Mouse (Mus musculus): Measurements from ENCODE around the gene Fam107b.

Fam107b gene

DNA sequence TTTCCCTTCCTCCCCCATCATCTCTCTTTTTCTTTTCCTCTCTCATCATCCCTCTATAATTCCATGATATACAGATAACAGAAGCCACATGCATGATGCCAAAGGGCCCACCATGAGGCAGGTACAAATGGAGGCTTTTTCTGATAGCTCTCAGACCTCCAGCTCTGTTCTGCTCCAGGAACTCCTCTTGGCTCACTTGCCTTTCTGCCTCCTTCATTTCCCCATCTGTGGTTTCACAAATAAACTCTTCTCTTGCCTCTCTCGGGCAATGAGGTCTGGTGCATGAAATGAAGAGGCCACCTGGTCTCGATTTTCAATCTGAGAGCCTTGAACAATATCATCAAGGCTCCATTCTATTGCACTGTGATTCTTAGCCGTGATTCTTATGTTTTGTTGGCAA is 30.1 kb downstream of the Fam107b start:
- in situ Hi-C loops (cut with MboI; ENCODE audit: low pct_unique_long_range_greater_than_20kb in 1 of 2, low sequenced_read_pairs in 2 of 2, unreplicated experiment in 1 of 2), result no loop called here

DNA sequence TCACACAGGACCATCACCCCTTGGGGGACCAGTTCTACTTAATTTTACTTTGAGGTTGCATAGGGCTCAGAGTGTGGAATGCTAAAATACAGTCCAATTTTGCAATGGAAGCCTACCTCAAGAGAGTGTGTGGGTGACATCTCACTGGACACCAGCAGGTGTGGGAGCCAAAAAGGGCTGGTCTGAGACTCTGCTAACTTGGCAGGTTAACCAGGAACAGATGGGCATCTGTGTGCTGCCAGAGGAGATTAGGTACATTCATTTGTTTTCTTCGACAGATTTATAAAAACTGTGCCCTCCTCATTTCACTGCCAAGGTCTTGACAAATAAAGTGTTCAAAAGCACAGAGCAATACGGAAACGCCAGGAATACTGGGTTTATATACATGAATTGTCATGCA is 32.3 kb downstream of the Fam107b start:
- in situ Hi-C loops (cut with MboI; ENCODE audit: low pct_unique_long_range_greater_than_20kb in 1 of 2, low sequenced_read_pairs in 2 of 2, unreplicated experiment in 1 of 2), result no loop called here

DNA sequence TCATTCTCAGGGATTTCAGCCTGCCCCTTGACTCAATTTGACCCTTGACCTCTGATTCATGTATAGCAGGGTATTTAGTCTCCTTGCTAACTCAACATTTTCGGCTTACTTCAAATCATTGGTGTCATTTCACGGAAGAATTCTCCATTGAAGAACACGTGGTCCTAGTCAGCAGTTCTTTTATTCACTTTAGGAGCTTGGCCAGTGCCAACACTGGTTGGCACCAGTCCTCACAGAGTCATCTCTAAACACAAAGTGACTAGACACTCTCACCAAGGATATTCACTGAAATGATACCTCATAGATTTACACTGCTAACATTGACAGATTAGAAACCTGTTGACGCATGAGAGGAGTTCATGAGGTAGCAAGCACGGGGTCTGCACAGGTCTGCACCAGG is 32.9 kb downstream of the Fam107b start:
- in situ Hi-C loops (cut with MboI; ENCODE audit: low pct_unique_long_range_greater_than_20kb in 1 of 2, low sequenced_read_pairs in 2 of 2, unreplicated experiment in 1 of 2), result no loop called here

DNA sequence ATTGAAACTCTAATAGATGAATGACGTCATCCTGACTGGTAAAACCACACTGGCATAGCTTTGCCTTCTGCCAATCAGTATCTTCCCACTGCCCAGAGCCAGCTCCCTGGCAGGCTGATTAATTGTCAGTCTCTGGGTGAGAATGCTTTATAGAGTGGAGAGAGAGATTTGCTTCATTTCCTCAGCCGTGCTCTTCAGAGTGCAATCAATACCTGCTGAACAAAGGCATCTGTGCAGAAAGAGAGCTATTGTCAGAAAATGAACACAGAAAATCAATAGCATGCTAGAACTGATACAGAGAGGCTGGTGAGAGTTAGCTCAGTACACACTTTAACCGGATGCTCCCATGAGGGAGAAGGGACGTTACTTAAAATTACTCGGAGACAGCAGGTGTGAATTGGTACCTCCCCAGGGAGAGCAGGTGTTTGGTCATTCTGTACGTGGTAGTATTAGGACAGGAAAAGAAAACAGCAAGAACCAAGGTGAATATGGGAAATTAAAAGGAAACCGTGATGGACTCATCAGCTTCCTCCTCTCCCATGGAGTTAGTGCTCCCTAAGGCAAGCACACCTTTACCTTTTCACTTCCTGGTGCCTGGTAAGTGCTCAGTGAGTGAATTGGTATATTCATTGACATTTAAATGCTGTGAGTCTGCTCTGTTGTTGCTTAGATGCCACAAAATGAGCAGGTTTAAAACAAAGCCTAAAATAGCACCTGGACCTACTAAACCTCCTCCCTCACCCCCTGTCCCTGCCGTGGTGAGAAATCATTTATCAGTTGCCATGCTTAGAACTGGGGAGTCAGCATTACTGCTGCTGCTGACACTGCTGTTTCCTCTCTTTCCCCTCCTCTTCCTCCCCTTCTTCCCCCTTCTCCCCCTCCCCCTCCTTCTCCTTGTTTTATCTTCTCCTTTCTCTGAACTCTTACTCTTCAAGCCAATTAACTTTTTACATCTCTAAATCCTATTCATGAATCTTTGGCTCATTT is 38.9 kb downstream of the Fam107b start:
- in situ Hi-C loops (cut with MboI; ENCODE audit: low pct_unique_long_range_greater_than_20kb in 1 of 2, low sequenced_read_pairs in 2 of 2, unreplicated experiment in 1 of 2), result no loop called here

GRCm38 (mm10) chr2:3618446-3618845 is 48.2 kb downstream of the Fam107b start:
- in situ Hi-C loops (cut with MboI; ENCODE audit: low pct_unique_long_range_greater_than_20kb in 1 of 2, low sequenced_read_pairs in 2 of 2, unreplicated experiment in 1 of 2), result no loop called here

- in situ Hi-C loops (cut with MboI; ENCODE audit: low pct_unique_long_range_greater_than_20kb in 1 of 2, low sequenced_read_pairs in 2 of 2, unreplicated experiment in 1 of 2), result loop anchor here (10.0 kb wide), 2 partner anchors 143 to 173 kb away; no protein-coding TSS in a partner anchor
These were observed 51.3 kb downstream of the Fam107b start for GRCm38 (mm10) chr2:3621568-3621967.

- in situ Hi-C loops (cut with MboI; ENCODE audit: low pct_unique_long_range_greater_than_20kb in 1 of 2, low sequenced_read_pairs in 2 of 2, unreplicated experiment in 1 of 2), result loop anchor here (10.0 kb wide), 2 partner anchors 143 to 173 kb away; no protein-coding TSS in a partner anchor
These were observed 51.9 kb downstream of the Fam107b start for GRCm38 (mm10) chr2:3622158-3622557.

DNA sequence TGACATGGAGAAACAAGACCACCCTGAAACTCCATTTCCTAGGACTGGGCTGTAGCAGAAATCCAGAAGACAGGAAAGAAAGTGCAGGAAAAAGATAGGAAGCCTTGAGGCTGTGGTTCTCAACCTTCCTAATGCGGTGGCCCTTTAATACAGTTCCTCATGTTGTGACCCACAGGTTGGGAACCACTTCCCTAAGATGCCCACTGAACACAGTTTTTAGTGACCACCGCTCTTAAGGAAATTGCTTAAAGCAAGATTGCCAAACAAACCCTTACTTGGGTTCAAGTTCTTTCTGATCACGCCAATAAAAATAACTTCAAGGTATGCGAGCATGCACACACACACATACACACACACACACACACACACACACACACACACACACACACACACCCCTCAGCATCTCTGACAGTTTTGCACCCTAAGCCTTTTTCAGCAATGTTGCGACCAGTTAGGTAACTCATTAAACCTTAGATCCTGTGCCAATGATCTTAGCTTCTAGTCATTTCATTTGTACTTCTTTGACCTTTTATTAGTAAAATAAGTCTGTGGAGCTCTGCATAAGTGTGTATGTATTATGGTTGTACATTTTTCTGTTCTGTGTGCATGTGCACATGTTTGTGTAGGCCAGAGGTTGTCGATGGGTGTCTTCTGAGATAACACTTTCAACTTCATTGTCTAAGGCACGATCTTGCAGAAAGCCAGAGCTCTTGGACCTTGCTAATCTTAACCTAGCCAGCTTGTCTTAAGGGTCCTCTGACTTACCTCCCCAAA is 53.1 kb downstream of the Fam107b start:
- in situ Hi-C loops (cut with MboI; ENCODE audit: low pct_unique_long_range_greater_than_20kb in 1 of 2, low sequenced_read_pairs in 2 of 2, unreplicated experiment in 1 of 2), result loop anchor here (10.0 kb wide), 2 partner anchors 141 to 171 kb away; no protein-coding TSS in a partner anchor

DNA sequence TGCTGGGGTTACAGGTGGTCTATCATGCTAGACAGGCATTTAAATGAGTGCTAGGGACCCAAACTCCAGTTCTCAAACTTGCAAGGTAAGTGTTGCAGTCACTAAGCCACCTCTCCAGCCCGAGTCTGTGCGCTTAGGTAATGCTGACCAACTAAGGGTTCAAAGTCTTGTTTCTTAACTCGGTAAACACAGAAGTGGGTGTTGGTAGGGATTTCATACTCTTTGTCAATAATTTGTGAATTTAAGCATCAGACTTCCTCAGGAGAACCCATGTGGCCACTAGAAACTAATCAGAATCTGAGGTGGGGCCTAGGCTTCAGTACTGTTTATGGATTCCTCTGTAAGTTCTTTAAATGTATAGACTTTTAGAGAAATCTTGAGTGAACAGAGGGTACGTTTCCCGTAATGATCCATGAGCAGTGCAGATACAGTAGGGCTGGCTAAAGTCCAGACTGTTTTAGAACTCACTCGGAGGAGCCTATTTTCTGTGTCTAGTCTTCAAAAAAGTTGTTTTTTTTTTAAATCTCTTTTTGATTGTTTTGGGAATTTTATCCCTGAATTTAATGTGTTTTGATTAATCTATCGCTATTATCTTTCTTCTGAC is 53.8 kb downstream of the Fam107b start:
- in situ Hi-C loops (cut with MboI; ENCODE audit: low pct_unique_long_range_greater_than_20kb in 1 of 2, low sequenced_read_pairs in 2 of 2, unreplicated experiment in 1 of 2), result loop anchor here (10.0 kb wide), 2 partner anchors 141 to 171 kb away; no protein-coding TSS in a partner anchor

DNA sequence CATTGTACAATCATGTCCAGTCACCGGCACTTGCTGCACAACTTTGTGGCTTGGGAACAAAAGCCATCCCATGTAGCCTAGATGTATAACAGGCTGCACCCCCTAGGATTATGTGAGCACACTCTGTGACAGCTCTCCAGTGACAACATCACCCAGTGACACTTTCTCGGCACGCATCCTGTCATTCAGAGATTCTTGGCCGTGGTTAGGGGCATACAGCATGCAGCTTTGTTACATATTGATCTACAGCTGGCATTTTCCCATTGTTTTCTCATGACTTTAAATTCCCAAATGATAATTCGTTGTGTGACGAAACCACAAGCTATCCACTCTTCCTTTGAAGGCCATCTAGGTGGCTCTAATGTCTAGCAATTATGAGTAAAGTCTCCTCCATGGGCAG is 58.8 kb downstream of the Fam107b start:
- in situ Hi-C loops (cut with MboI; ENCODE audit: low pct_unique_long_range_greater_than_20kb in 1 of 2, low sequenced_read_pairs in 2 of 2, unreplicated experiment in 1 of 2), result loop anchor here (10.0 kb wide), 2 partner anchors 136 to 166 kb away; no protein-coding TSS in a partner anchor

DNA sequence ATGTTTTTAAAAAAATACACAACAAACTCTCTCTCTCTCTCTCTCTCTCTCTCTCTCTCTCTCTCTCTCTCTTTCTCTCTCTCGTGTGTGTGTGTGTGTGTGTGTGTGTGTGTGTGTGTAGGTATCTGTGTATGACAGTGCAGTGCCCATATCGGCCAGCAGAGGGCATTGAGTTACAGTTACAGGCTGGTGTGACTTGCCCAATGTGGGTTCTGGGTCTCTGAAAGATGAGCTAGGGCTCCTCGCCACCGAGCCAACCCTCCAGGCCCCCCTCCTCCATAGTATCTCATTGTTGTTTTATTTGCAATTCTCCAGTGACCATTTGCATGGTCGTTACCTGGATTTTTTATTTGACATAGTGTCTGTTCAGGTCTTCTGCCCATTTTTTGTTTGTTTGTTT is 59.5 kb downstream of the Fam107b start:
- in situ Hi-C loops (cut with MboI; ENCODE audit: low pct_unique_long_range_greater_than_20kb in 1 of 2, low sequenced_read_pairs in 2 of 2, unreplicated experiment in 1 of 2), result loop anchor here (10.0 kb wide), 2 partner anchors 135 to 165 kb away; no protein-coding TSS in a partner anchor

GRCm38 (mm10) chr2:3630769-3631477 is 60.6 kb downstream of the Fam107b start:
- in situ Hi-C loops (cut with MboI; ENCODE audit: low pct_unique_long_range_greater_than_20kb in 1 of 2, low sequenced_read_pairs in 2 of 2, unreplicated experiment in 1 of 2), result no loop called here

- in situ Hi-C loops (cut with MboI; ENCODE audit: low pct_unique_long_range_greater_than_20kb in 1 of 2, low sequenced_read_pairs in 2 of 2, unreplicated experiment in 1 of 2), result no loop called here
These were observed 62.8 kb downstream of the Fam107b start for GRCm38 (mm10) chr2:3633137-3633536.

DNA sequence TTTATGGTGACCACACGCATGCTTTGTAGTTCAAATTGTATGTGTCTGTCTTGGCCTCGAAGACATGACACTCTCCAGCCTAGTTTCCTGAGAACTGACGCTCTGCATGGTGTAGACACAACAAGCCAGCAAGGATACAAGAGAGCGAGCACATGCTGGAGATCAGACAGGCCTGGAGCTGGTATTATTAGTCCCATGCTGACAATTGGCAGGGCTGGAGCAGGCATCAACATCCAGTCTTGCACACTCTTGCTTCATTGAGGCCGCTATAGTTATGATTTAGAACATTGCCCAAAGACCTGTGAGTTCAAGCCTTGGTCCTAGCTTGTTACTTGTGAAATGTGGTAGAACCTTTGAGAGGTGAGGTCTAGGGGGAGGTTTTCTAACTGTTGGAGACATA is 66.5 kb downstream of the Fam107b start:
- in situ Hi-C loops (cut with MboI; ENCODE audit: low pct_unique_long_range_greater_than_20kb in 1 of 2, low sequenced_read_pairs in 2 of 2, unreplicated experiment in 1 of 2), result loop anchor here in 1 of 2 experiments (5.0 kb wide), 1 partner anchor 126 kb away; no protein-coding TSS in a partner anchor

- in situ Hi-C loops (cut with MboI; ENCODE audit: low pct_unique_long_range_greater_than_20kb in 1 of 2, low sequenced_read_pairs in 2 of 2, unreplicated experiment in 1 of 2), result no loop called here
These were observed 70.9 kb downstream of the Fam107b start for GRCm38 (mm10) chr2:3641001-3641770.

DNA sequence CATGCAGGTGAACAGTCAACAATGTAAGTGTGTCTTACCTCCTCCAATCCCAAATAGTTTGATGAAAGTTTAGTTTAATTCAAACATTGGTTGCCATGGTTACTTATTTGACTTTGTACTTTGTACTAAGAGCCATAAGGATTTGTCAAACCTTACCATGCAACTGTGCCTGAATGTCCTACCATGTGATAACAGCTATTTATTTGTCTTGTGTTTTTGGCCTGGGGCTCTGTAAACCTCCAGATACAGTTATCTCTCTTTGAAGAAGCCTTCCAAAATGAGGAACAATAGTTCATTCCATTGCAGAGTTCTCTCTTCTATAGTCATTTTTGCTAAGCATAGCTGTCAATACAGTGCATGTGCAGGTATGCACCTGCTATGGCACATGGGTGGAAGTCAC is 72.7 kb downstream of the Fam107b start:
- in situ Hi-C loops (cut with MboI; ENCODE audit: low pct_unique_long_range_greater_than_20kb in 1 of 2, low sequenced_read_pairs in 2 of 2, unreplicated experiment in 1 of 2), result no loop called here

DNA sequence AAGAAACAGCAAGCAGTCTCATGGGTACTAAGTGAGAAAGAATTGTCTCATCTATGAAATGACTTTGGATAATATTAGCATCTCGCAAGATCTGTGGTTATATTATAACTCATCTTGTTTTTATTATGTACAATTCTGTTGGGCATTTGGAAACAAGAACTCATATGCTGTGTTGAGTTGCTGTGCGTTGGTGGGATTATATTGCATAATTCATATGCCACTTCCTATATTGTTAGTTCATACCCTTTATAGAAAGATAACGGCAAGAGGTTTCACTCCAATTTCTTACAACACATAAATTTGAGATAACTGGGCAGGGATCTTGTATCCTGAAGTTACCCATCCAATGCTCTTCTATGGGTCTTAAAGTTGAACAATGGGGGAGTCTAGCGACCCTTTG is 75.5 kb downstream of the Fam107b start:
- in situ Hi-C loops (cut with MboI; ENCODE audit: low pct_unique_long_range_greater_than_20kb in 1 of 2, low sequenced_read_pairs in 2 of 2, unreplicated experiment in 1 of 2), result no loop called here
